Mouse (Mus musculus) thymus, adult 2 months (tissue): ENCODE measurements around the gene Psmd9. TPM values are rescaled to one million over a fixed set of nuclear protein-coding genes. Genes with fewer than 3 reads are reported as not detected.

Experiments used
- DNase-seq: peaks from one replicate; pipeline ENCODE4 v3.0.0; 2021
- H3K27ac ChIP-seq: fragments of 200-500 bp; 2 replicates; pipeline ENCODE4 v1.5.1; 2012; ENCODE audit warnings: low read length, control low read depth; ENCODE audit not compliant: control insufficient read depth, insufficient read depth
- H3K27me3 ChIP-seq: fragments of 200-500 bp; 2 replicates; pipeline ENCODE4 v1.6.1; 2012; ENCODE audit warnings: mild to moderate bottlenecking, low read length, moderate library complexity, mixed read lengths; ENCODE audit not compliant: control insufficient read depth, insufficient read depth
- H3K36me3 ChIP-seq: fragments of 200-500 bp; 2 replicates; pipeline ENCODE4 v1.6.1; 2012; ENCODE audit warnings: mild to moderate bottlenecking, low read length, moderate library complexity; ENCODE audit not compliant: control insufficient read depth, insufficient read depth
- H3K4me1 ChIP-seq: fragments of 200-500 bp; replicated peaks from 2 replicates; pipeline ENCODE4 v1.6.1; 2012; ENCODE audit warnings: low read length; ENCODE audit not compliant: control insufficient read depth, insufficient read depth
- H3K4me3 ChIP-seq: fragments of 200-500 bp; 2 replicates; pipeline ENCODE4 v1.5.1; 2012; ENCODE audit warnings: mild to moderate bottlenecking, low read length, control low read depth, moderate library complexity; ENCODE audit not compliant: control insufficient read depth, insufficient read depth
- CTCF ChIP-seq: fragments of 200-500 bp; IDR thresholded peaks from 2 replicates; pipeline ENCODE4 v1.5.1; 2012; ENCODE audit warnings: mild to moderate bottlenecking, control low read depth, low read length, moderate library complexity, borderline replicate concordance; ENCODE audit not compliant: control insufficient read depth, poor library complexity, insufficient read depth; ENCODE audit errors: extremely low read depth
- POLR2A ChIP-seq: fragments of 200-500 bp; IDR thresholded peaks from 2 replicates; pipeline ENCODE4 v1.6.1; 2012; ENCODE audit warnings: mild to moderate bottlenecking, low read length, control low read depth, moderate library complexity; ENCODE audit not compliant: control insufficient read depth, poor library complexity, insufficient read depth; ENCODE audit errors: extremely low read depth
- WGBS: fragments of 180-500 bp; shearing (Covaris S2); methylation state at CpG from one replicate; pipeline ENCODE4 v1.1.7; 2018; 5-methylcytosine and 5-hydroxymethylcytosine counted together
- polyA plus RNA-seq: library from polyadenylated mRNA; depleted of rRNA; stranded (reverse); fragments of >200 nt; gene quantifications from 2 replicates; pipeline ENCODE4 v1.2.3, GENCODE M21; 2012

The Psmd9 gene
- polyA plus RNA-seq, 1 experiment = 34.7 TPM

DNA sequence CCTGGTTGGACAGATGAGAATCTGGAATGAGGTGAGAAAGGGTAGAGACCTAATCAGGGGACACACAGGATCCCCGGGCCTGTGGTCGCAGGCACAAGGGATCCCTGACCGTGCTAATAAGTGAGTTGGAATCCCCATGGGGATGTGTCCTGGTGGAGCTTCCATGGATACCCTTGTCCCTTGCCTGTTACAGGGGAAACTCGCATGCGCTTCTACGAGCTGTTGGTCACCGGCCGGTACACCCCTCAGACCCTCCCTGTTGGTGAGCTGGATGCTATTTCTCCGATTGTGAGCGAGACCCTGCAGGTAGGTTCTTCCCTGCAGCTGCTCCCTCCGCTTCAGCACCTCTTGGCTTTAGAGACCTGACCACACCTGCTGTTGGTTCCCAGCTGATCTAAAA lies 22.9 kb upstream of the Psmd9 start:
- TF ChIP-seq CTCF (no peak), POLR2A (no peak)
- Histone ChIP-seq H3K27ac (no peak overlapping the region), H3K36me3 (peaks cover 28% of the 10 kb centered on the region), H3K4me3 (no peak overlapping the region), H3K27me3 (no peaks in the 10 kb centered on the region), H3K4me1 (peaks cover 58% of the 10 kb centered on the region)
- WGBS = 93% methylated on average over 11 of the region's 11 CpGs
- no peak for DNase-seq

DNA sequence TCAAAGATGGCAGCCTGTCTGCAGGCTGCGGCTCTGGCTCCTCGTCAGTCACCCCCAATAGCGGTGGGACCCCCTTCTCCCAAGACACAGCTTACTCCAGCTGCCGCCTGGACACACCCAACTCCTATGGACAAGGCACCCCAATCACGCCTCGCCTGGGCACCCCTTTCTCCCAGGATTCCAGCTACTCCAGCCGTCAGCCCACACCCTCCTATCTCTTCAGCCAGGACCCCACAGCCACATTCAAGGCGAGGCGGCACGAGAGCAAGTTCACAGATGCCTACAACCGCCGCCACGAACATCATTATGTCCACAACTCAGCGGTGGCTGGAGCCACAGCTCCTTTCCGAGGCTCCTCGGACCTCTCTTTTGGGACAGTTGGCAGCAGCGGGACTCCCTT lies 21.6 kb upstream of the Psmd9 start:
- no peak overlapping the region for H3K4me3 ChIP-seq
- no peak for DNase-seq
- no peak overlapping the region for H3K27ac ChIP-seq
- 95% methylated on average over 17 of the region's 17 CpGs for WGBS
- H3K36me3 ChIP-seq = peaks cover 34% of the 10 kb centered on the region
- H3K4me1 ChIP-seq = peaks cover 69% of the 10 kb centered on the region
- TF ChIP-seq CTCF (no peak), POLR2A (no peak)
- no peaks in the 10 kb centered on the region for H3K27me3 ChIP-seq

DNA sequence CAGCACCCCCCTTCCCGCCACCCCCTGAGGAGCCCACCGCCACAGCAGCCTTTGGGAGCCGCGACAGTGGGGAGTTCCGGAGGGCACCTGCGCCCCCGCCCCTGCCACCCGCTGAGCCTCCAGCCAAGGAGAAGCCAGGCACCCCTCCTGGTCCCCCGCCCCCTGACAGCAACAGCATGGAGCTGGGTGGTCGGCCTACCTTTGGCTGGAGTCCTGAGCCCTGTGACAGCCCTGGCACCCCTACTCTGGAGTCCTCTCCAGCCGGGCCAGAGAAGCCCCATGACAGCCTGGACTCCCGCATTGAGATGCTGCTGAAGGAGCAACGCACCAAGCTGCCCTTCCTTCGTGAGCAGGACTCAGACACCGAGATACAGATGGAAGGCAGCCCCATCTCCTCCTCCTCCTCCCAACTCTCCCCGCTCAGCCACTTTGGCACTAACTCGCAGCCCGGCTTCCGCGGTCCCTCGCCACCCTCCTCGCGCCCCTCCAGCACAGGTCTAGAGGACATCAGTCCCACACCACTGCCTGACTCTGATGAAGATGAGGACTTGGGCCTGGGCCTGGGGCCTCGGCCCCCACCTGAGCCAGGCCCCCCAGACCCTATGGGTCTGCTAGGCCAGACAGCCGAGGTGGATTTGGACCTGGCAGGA lies 21.0 kb upstream of the Psmd9 start:
- Histone ChIP-seq H3K4me3 (no peak overlapping the region), H3K27me3 (no peaks in the 10 kb centered on the region), H3K36me3 (peaks cover 35% of the 10 kb centered on the region), H3K27ac (peak overlapping the region; percentile 100), H3K4me1 (peaks cover 75% of the 10 kb centered on the region)
- no peak for TF ChIP-seq POLR2A
- no peak for TF ChIP-seq CTCF
- WGBS = 95% methylated on average over 25 of the region's 25 CpGs
- no peak for DNase-seq

DNA sequence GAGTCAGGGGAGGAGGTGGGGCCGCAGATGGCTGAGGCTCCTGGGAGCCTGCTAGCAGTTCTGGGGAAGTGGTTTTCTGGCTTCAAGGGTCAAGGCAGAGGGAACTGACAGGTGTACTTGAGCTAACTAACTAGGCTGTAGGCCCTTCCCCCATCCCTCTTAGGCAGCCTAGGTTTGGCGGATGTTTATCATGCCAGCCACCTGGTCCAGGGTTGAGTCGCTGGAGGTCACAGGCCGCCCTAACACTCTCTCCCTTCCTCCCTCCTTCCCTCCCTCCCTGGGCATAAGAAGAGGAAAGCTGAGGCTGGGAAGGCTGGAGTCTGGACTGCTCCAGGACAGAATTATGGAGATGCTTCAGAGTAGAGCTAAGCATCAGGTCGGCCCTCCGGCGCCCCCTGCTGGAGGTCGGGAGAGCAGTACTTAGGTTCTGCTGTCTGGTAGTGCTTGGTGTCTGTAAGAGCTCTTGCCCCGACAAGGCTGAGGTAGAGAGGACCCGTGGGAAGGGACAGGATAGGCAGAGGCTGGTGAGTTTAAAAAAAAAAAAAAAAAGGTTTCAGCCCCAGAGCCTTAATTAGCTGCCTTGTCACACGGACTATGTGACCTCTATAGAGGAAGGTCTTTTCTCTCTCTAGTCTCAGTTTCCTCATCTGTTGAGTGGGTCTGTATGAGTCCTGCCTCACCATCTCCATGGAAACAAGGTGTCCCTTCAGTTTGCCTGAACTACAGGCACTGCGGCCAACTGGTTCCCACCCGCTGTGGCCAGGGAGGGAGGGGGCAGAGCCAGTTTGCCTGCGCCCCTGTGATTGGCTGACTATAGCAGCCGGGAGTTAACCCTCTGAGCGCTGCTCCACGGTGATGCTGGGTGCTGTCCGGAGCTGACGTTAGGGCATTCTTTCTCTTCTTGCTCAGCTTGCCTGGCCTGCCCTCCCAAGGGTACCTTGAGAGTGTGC lies 19.5 kb upstream of the Psmd9 start:
- Histone ChIP-seq H3K27me3 (no peaks in the 10 kb centered on the region), H3K27ac (peak overlapping the region; percentile 100), H3K36me3 (peaks cover 39% of the 10 kb centered on the region), H3K4me1 (peaks cover 66% of the 10 kb centered on the region), H3K4me3 (peak overlapping the region; percentile 71)
- DNase-seq = peak; percentile 89
- 1% methylated on average over 19 of the region's 19 CpGs for WGBS
- TF ChIP-seq CTCF (peak; percentile 97), POLR2A (peak; percentile 15; the same call in 1 of the 2 replicates)

- H3K36me3 ChIP-seq = peaks cover 39% of the 10 kb centered on the region
- 0% methylated on average over 7 of the region's 7 CpGs for WGBS
- DNase-seq = peak; percentile 88
Observed at GRCm38 (mm10) chr5:123150641-123151040, 18.6 kb upstream of the Psmd9 start.

GRCm38 (mm10) chr5:123151077-123151476 lies 18.1 kb upstream of the Psmd9 start:
- no peaks in the 10 kb centered on the region for H3K27me3 ChIP-seq
- peaks cover 56% of the 10 kb centered on the region for H3K4me1 ChIP-seq
- DNase-seq = peak; percentile 79
- H3K27ac ChIP-seq = peak overlapping the region; percentile 100
- TF ChIP-seq CTCF = 0 out of 2 replicates have a peak, but pooled peaks have one; percentile 16
- peak; percentile 56; the same call in 1 of the 2 replicates for TF ChIP-seq POLR2A
- H3K36me3 ChIP-seq = peaks cover 39% of the 10 kb centered on the region
- WGBS = 4% methylated on average over 7 of the region's 7 CpGs
- peak overlapping the region; percentile 71 for H3K4me3 ChIP-seq

More at GRCm38 (mm10) chr5:123150641-123151040, 18.6 kb upstream of the Psmd9 start:
- no peak for TF ChIP-seq CTCF
- no peak for TF ChIP-seq POLR2A
- H3K4me3 ChIP-seq = peak overlapping the region; percentile 71
- no peaks in the 10 kb centered on the region for H3K27me3 ChIP-seq
- peaks cover 59% of the 10 kb centered on the region for H3K4me1 ChIP-seq
- peak overlapping the region; percentile 100 for H3K27ac ChIP-seq
